Mouse (Mus musculus) heart, embryonic 10.5 days (tissue): Measurements from ENCODE around the gene Oxa1l. TPM values are rescaled to one million over a fixed set of nuclear protein-coding genes. Genes with fewer than 3 reads are reported as not detected.
"Not testable (repeated sequence)": the region's sequence is repeated elsewhere in the genome, so short reads cannot be mapped to it uniquely, and the experiment has no call there.

Experiments used
- DNase-seq: peaks from one replicate; pipeline ENCODE4 v3.0.0-alpha.2; 2017; ENCODE audit warnings: low spot score
- H3K27ac ChIP-seq: fragments of 300-500 bp; sonication (generic); 2 replicates; pipeline ENCODE4 v1.5.1; 2016; ENCODE audit warnings: mild to moderate bottlenecking
- H3K27me3 ChIP-seq: fragments of 300-500 bp; sonication (generic); 2 replicates; pipeline ENCODE4 v1.6.1; 2016; ENCODE audit warnings: mild to moderate bottlenecking; ENCODE audit not compliant: poor library complexity, insufficient read depth, severe bottlenecking
- H3K36me3 ChIP-seq: fragments of 300-500 bp; sonication (generic); 2 replicates; pipeline ENCODE4 v1.6.1; 2016; ENCODE audit warnings: mild to moderate bottlenecking, moderate library complexity
- H3K4me1 ChIP-seq: fragments of 300-500 bp; sonication (generic); 2 replicates; pipeline ENCODE4 v1.6.1; 2016; ENCODE audit warnings: mild to moderate bottlenecking
- H3K4me3 ChIP-seq: fragments of 300-500 bp; sonication (generic); 2 replicates; pipeline ENCODE4 v1.5.1; 2016; ENCODE audit warnings: mild to moderate bottlenecking, moderate library complexity
- H3K9me3 ChIP-seq: fragments of 300-500 bp; sonication (generic); 2 replicates; pipeline ENCODE4 v1.6.1; 2016; ENCODE audit warnings: mild to moderate bottlenecking, moderate library complexity
- WGBS: fragments of 180-500 bp; shearing (Covaris S2); methylation state at CpG from one replicate; pipeline ENCODE4 v1.1.7; 2016; 5-methylcytosine and 5-hydroxymethylcytosine counted together
- polyA plus RNA-seq: library from polyadenylated mRNA; unstranded; fragments of >200 nt; fragmentation: Nextera tagmentation; extraction: Ambion mirVana; gene quantifications from 2 replicates; pipeline ENCODE4 v1.2.1, GENCODE M21; 2016

Gene Oxa1l
- polyA plus RNA-seq, 1 experiment from 2014 or later = 52.1 TPM

GRCm38 (mm10) chr14:54350773-54351541 is 9.7 kb upstream of the Oxa1l start:
- H3K36me3 ChIP-seq, H3K4me3 ChIP-seq, DNase-seq, H3K4me1 ChIP-seq, H3K27ac ChIP-seq, H3K9me3 ChIP-seq, H3K27me3 ChIP-seq: not testable (repeated sequence)
- 77% methylated on average over 16 of the region's 16 CpGs for WGBS

- Histone ChIP-seq H3K36me3 (no peaks in the 10 kb centered on the region), H3K9me3 (0 out of 2 replicates have a peak, but pooled peaks cover 6% of the 10 kb centered on the region), H3K4me3 (no peak overlapping the region), H3K27me3 (no peaks in the 10 kb centered on the region), H3K4me1 (no peaks in the 10 kb centered on the region), H3K27ac (no peak overlapping the region)
- WGBS = 85% methylated on average over 8 of the region's 8 CpGs
- no peak for DNase-seq
These were observed 8.3 kb upstream of the Oxa1l start for GRCm38 (mm10) chr14:54352314-54352713.

- no peaks in the 10 kb centered on the region for H3K36me3 ChIP-seq
- H3K9me3 ChIP-seq = 0 out of 2 replicates have a peak, but pooled peaks cover 6% of the 10 kb centered on the region
- H3K27ac ChIP-seq = no peak overlapping the region
- DNase-seq = no peak
- no peak overlapping the region for H3K4me3 ChIP-seq
- no peaks in the 10 kb centered on the region for H3K27me3 ChIP-seq
- H3K4me1 ChIP-seq = no peaks in the 10 kb centered on the region
- whole genome bisulfite sequencing = 34% methylated on average over 1 of the region's 1 CpGs
These were observed 6.2 kb upstream of the Oxa1l start for GRCm38 (mm10) chr14:54354406-54354805.

GRCm38 (mm10) chr14:54363156-54363555 is 2.5 kb downstream of the Oxa1l start:
- no peaks in the 10 kb centered on the region for H3K4me1 ChIP-seq
- H3K36me3 ChIP-seq = peaks cover 48% of the 10 kb centered on the region
- H3K27ac ChIP-seq = no peak overlapping the region
- WGBS = 94% methylated on average over 8 of the region's 8 CpGs
- H3K27me3 ChIP-seq = no peaks in the 10 kb centered on the region
- DNase-seq = no peak
- no peak overlapping the region for H3K4me3 ChIP-seq
- H3K9me3 ChIP-seq = no peaks in the 10 kb centered on the region

- Histone ChIP-seq H3K4me3 (no peak overlapping the region), H3K4me1 (no peaks in the 10 kb centered on the region), H3K9me3 (no peaks in the 10 kb centered on the region), H3K27me3 (no peaks in the 10 kb centered on the region), H3K36me3 (peaks cover 68% of the 10 kb centered on the region), H3K27ac (no peak overlapping the region)
- no peak for DNase-seq
- 90% methylated on average over 5 of the region's 5 CpGs for WGBS
These were observed 4.5 kb downstream of the Oxa1l start for GRCm38 (mm10) chr14:54365026-54365645.

GRCm38 (mm10) chr14:54366581-54366980 is 5.9 kb downstream of the Oxa1l start:
- no peaks in the 10 kb centered on the region for H3K9me3 ChIP-seq
- peaks cover 80% of the 10 kb centered on the region for H3K36me3 ChIP-seq
- H3K27me3 ChIP-seq = no peaks in the 10 kb centered on the region
- 94% methylated on average over 10 of the region's 10 CpGs for WGBS
- DNase-seq = peak; percentile 66
- no peak overlapping the region for H3K27ac ChIP-seq
- no peaks in the 10 kb centered on the region for H3K4me1 ChIP-seq
- H3K4me3 ChIP-seq = no peak overlapping the region

- Histone ChIP-seq H3K27ac (no peak overlapping the region), H3K9me3 (no peaks in the 10 kb centered on the region), H3K27me3 (no peaks in the 10 kb centered on the region), H3K36me3 (peaks cover 86% of the 10 kb centered on the region), H3K4me3 (no peak overlapping the region), H3K4me1 (no peaks in the 10 kb centered on the region)
- peak; percentile 54 for DNase-seq
- WGBS = 90% methylated on average over 18 of the region's 18 CpGs
These were observed 6.9 kb downstream of the Oxa1l start for GRCm38 (mm10) chr14:54367429-54368060.

- Histone ChIP-seq H3K27me3 (no peaks in the 10 kb centered on the region), H3K4me1 (no peaks in the 10 kb centered on the region), H3K36me3 (peaks cover 76% of the 10 kb centered on the region), H3K27ac (no peak overlapping the region), H3K4me3 (no peak overlapping the region), H3K9me3 (no peaks in the 10 kb centered on the region)
- 93% methylated on average over 3 of the region's 3 CpGs for WGBS
- DNase-seq = peak; percentile 63
These were observed 8.7 kb downstream of the Oxa1l start for GRCm38 (mm10) chr14:54369372-54369771.

GRCm38 (mm10) chr14:54370595-54370994 is 10.0 kb downstream of the Oxa1l start:
- Histone ChIP-seq H3K27ac (no peak overlapping the region), H3K4me1 (no peaks in the 10 kb centered on the region), H3K27me3 (no peaks in the 10 kb centered on the region), H3K36me3 (peaks cover 67% of the 10 kb centered on the region), H3K9me3 (no peaks in the 10 kb centered on the region), H3K4me3 (no peak overlapping the region)
- whole genome bisulfite sequencing = 95% methylated on average over 6 of the region's 6 CpGs
- no peak for DNase-seq

GRCm38 (mm10) chr14:54371460-54371859 is 10.8 kb downstream of the Oxa1l start:
- Histone ChIP-seq H3K27me3 (no peaks in the 10 kb centered on the region), H3K4me3 (no peak overlapping the region), H3K36me3 (peaks cover 61% of the 10 kb centered on the region), H3K9me3 (no peaks in the 10 kb centered on the region), H3K27ac (no peak overlapping the region), H3K4me1 (no peaks in the 10 kb centered on the region)
- DNase-seq = no peak
- 94% methylated on average over 10 of the region's 10 CpGs for WGBS

GRCm38 (mm10) chr14:54372923-54373322 is 12.3 kb downstream of the Oxa1l start:
- peaks cover 46% of the 10 kb centered on the region for H3K36me3 ChIP-seq
- no peak overlapping the region for H3K27ac ChIP-seq
- no peaks in the 10 kb centered on the region for H3K9me3 ChIP-seq
- no peak overlapping the region for H3K4me3 ChIP-seq
- no peaks in the 10 kb centered on the region for H3K27me3 ChIP-seq
- H3K4me1 ChIP-seq = no peaks in the 10 kb centered on the region
- no peak for DNase-seq
- 91% methylated on average over 9 of the region's 9 CpGs for WGBS

GRCm38 (mm10) chr14:54375916-54376315 is 15.3 kb downstream of the Oxa1l start:
- 75% methylated on average over 3 of the region's 3 CpGs for WGBS
- no peaks in the 10 kb centered on the region for H3K27me3 ChIP-seq
- H3K27ac ChIP-seq = no peak overlapping the region
- H3K36me3 ChIP-seq = peaks cover 16% of the 10 kb centered on the region
- H3K4me3 ChIP-seq = no peak overlapping the region
- DNase-seq = no peak
- H3K4me1 ChIP-seq = no peaks in the 10 kb centered on the region
- no peaks in the 10 kb centered on the region for H3K9me3 ChIP-seq

- WGBS = 71% methylated on average over 6 of the region's 6 CpGs
- Histone ChIP-seq H3K27ac (no peak overlapping the region), H3K4me1 (no peaks in the 10 kb centered on the region), H3K4me3 (no peak overlapping the region), H3K9me3 (no peaks in the 10 kb centered on the region), H3K36me3 (peaks cover 7% of the 10 kb centered on the region; the same call in 1 of the 2 replicates), H3K27me3 (no peaks in the 10 kb centered on the region)
- no peak for DNase-seq
These were observed 16.5 kb downstream of the Oxa1l start for GRCm38 (mm10) chr14:54377166-54377565.
